Mouse (Mus musculus): ENCODE results near the gene Birc5. TPM values are rescaled to one million over a fixed set of nuclear protein-coding genes. Genes with fewer than 3 reads are reported as not detected.

The Birc5 gene
- polyA plus RNA-seq, 1 experiment: 97.3 TPM

DNA sequence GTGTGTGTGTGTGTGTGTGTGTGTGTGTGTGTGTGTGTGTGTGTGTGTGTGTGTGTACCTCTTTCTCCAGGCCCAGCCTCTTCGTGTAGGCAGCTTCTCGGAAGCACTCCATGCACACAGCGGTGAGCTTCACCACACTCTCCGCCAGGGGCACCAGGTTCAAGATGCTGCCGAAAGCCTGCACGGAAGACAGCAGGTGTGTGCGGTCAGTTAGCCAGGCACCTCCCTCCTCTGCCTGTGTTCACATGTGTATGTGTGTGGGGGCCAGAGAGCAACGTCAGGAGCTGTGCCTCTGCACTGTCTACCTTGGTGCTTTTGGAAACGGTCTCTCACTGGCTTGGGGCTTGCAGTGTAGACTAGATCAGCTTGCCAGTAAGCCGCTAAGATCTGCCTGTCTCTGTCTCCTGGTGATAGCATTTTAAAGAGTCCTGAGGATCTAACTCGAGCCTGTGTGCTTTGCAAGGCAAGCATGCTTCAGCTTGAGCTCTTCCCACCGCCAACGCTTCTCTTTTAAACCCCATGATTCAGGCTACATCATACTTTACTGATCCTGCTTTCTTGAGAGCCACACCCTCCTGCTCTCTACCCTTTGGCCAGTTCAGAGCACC lies 32.6 kb upstream of the Birc5 start:
- Histone ChIP-seq H3K27ac (ENCODE audit: insufficient read depth, low read depth, low read length) (no peak overlapping the region), H3K4me1 (ENCODE audit: control insufficient read depth, insufficient read depth, low read length) (peaks cover 12% of the 10 kb centered on the region), H3K4me3 (ENCODE audit: insufficient read depth, low read length) (no peak overlapping the region)
- TF ChIP-seq POLR2A (IDR thresholded peaks at IDR 0.05; ENCODE audit: borderline replicate concordance, low read depth, low read length): no peak
- TF ChIP-seq CTCF (IDR thresholded peaks at IDR 0.05; ENCODE audit: low read depth, low read length): no peak

DNA sequence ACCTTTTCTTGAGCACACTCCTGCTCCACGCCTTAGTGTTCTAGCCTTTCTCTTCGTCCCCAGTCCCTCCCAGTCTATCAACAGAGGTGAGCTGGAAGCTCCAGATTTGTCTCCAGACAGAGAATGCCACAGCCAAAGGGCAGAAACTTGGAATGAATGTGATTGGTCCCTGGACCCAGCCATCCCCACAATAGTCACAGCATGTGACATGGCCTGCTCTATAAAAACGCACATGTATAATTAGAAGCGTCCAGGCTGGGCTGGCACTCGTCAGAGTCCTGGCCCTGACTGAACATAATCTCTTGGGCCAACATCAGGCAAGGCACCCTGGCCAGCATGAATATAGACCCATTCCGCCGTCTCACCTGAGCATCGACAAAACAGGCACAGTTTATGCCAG lies 30.0 kb upstream of the Birc5 start:
- H3K27ac ChIP-seq (ENCODE audit: insufficient read depth, low read depth, low read length): no peak overlapping the region
- peaks cover 14% of the 10 kb centered on the region for H3K4me1 ChIP-seq (ENCODE audit: control insufficient read depth, insufficient read depth, low read length)
- H3K4me3 ChIP-seq (ENCODE audit: insufficient read depth, low read length): no peak overlapping the region
- TF ChIP-seq CTCF (IDR thresholded peaks at IDR 0.05; ENCODE audit: low read depth, low read length): no peak
- no peak for TF ChIP-seq POLR2A (IDR thresholded peaks at IDR 0.05; ENCODE audit: borderline replicate concordance, low read depth, low read length)

DNA sequence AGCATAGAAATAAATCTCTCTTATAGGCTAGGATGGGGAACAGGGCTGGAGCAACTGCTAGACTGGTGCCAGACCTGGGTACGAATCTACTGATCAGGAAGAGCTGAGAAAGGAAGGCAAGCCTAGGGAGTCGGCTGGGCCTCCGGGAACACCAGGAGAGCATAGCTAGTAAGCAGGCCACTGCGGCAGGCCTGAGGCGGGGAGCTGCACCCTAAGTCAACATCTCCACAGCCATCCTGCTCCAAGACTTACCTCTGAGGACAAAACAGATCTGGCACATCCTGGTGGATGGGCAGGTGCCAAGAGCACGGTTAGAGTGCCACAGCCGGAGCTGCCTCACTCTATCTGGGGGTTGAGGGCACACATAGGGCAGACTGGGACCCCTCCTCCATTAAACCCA lies 28.9 kb upstream of the Birc5 start:
- TF ChIP-seq CTCF (IDR thresholded peaks at IDR 0.05; ENCODE audit: low read depth, low read length): no peak
- TF ChIP-seq POLR2A (IDR thresholded peaks at IDR 0.05; ENCODE audit: borderline replicate concordance, low read depth, low read length): no peak
- no peak overlapping the region for H3K27ac ChIP-seq (ENCODE audit: insufficient read depth, low read depth, low read length)
- peaks cover 16% of the 10 kb centered on the region for H3K4me1 ChIP-seq (ENCODE audit: control insufficient read depth, insufficient read depth, low read length)
- H3K4me3 ChIP-seq (ENCODE audit: insufficient read depth, low read length): no peak overlapping the region

DNA sequence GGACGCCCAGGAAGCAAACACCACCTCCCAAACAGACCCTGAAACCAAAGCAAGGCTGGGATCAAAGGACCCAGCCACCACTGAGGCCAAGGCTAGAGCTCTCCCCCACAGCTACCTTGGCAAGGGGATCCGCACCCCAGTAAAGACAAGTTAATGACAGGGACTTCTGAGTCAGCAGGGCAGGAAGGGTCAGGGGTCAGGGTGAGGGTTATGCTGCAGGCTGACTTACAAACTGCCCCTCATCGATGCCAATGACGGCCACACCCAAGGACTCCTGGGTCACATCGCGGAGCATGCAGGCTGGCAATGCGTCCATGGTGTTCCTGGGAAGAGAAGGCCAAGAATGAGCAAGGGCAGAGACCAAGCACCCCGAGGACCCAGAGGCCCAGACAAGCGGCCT lies 27.2 kb upstream of the Birc5 start:
- TF ChIP-seq POLR2A (IDR thresholded peaks at IDR 0.05; ENCODE audit: borderline replicate concordance, low read depth, low read length): no peak
- no peak for TF ChIP-seq CTCF (IDR thresholded peaks at IDR 0.05; ENCODE audit: low read depth, low read length)
- Histone ChIP-seq H3K27ac (ENCODE audit: insufficient read depth, low read depth, low read length) (no peak overlapping the region), H3K4me3 (ENCODE audit: insufficient read depth, low read length) (no peak overlapping the region), H3K4me1 (ENCODE audit: control insufficient read depth, insufficient read depth, low read length) (peaks cover 26% of the 10 kb centered on the region)

DNA sequence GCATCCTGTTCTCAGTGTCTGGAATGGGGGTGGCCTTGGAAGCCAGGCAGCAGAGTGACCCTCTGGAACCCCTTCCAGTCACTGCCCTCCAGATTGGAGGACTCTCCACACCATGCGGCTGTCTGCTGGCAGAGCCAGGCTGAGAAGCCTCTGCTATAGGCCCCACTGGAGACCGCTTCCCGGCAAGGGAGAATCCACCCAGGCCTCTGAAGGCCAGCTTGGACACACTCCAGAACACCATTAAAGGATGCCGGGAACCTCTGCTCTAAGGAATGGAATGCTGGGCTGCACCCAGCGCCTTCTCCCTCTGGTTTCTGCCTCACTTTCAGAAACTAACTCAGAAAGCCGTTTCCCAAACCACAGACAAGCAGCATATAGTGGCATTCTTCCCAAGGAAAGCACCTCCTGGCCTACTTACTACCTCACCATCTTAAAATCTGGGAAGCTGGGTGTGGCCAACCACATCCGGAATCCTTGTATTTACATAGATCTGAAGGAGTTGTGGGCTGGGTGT lies 26.3 kb upstream of the Birc5 start:
- TF ChIP-seq POLR2A (IDR thresholded peaks at IDR 0.05; ENCODE audit: borderline replicate concordance, low read depth, low read length) (no peak), CTCF (IDR thresholded peaks at IDR 0.05; ENCODE audit: low read depth, low read length) (no peak)
- Histone ChIP-seq H3K4me1 (ENCODE audit: control insufficient read depth, insufficient read depth, low read length) (peaks cover 35% of the 10 kb centered on the region), H3K27ac (ENCODE audit: insufficient read depth, low read depth, low read length) (no peak overlapping the region), H3K4me3 (ENCODE audit: insufficient read depth, low read length) (no peak overlapping the region)

DNA sequence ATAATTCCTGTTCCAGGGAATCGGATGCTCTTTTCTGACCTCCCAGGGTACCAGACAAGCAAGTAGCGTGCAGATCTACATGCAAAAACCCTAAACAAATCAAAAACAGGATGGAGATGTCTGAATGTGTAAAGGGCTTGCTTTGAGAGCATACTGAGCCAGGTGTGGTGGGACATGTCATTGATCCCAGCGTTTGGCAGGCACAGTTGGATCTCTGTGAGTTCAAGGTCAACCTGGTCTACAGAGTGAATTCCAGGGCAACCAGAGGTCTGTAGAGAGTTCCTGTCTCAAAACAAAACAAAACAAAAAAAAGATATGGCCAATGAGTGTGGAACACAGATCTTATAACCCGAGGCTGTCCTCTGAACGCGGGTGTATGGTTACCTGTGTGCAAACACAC lies 25.6 kb upstream of the Birc5 start:
- Histone ChIP-seq H3K27ac (ENCODE audit: insufficient read depth, low read depth, low read length) (no peak overlapping the region), H3K4me1 (ENCODE audit: control insufficient read depth, insufficient read depth, low read length) (peaks cover 38% of the 10 kb centered on the region), H3K4me3 (ENCODE audit: insufficient read depth, low read length) (no peak overlapping the region)
- no peak for TF ChIP-seq CTCF (IDR thresholded peaks at IDR 0.05; ENCODE audit: low read depth, low read length)
- no peak for TF ChIP-seq POLR2A (IDR thresholded peaks at IDR 0.05; ENCODE audit: borderline replicate concordance, low read depth, low read length)

DNA sequence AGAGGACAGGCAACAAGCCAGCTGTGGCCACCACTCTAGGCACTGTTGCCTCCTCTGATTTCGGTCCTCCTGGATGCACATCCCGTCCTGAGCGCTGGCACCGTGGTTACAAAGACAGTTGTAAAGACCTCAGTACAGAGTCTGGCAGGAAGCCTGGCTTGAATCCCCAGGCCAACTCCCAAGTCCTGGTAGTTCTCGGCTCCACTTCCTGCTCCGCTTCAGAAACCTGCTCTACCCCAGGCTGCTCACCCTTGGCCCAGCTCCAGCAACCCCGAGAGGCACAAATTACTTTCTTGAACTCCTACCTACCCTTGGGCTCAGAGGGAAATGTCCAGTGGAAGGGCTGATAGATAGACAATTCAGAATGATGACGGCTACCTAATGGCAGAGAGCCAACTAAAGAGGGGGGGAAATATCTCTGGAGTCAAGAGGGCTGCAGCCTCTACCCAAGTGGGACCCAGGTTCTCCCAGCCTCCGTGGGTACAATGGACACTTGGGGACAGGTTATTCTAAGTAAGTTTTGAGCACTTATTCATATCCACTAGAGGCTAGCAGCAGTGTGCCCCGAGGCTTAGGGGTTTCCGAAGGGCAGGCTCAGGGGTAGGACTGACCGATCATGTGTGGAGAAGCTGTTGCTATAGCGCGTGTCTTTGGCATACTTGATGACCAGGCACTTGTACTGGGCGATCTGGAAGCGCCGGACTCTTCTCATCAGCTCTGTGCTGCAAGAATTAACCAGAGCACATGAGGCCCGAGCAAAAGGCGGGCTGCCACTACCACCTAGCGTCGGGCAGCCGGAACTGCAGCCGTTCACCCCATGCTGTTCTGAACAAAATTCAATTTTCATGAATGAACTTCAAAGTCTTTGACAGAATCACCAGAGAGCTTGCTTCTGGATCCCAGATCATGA lies 24.7 kb upstream of the Birc5 start:
- TF ChIP-seq POLR2A (IDR thresholded peaks at IDR 0.05; ENCODE audit: borderline replicate concordance, low read depth, low read length) (no peak), CTCF (IDR thresholded peaks at IDR 0.05; ENCODE audit: low read depth, low read length) (peak; percentile 51)
- H3K4me3 ChIP-seq (ENCODE audit: insufficient read depth, low read length): peak overlapping the region; percentile 58
- peak overlapping the region; percentile 81 for H3K27ac ChIP-seq (ENCODE audit: insufficient read depth, low read depth, low read length)
- peaks cover 44% of the 10 kb centered on the region for H3K4me1 ChIP-seq (ENCODE audit: control insufficient read depth, insufficient read depth, low read length)

DNA sequence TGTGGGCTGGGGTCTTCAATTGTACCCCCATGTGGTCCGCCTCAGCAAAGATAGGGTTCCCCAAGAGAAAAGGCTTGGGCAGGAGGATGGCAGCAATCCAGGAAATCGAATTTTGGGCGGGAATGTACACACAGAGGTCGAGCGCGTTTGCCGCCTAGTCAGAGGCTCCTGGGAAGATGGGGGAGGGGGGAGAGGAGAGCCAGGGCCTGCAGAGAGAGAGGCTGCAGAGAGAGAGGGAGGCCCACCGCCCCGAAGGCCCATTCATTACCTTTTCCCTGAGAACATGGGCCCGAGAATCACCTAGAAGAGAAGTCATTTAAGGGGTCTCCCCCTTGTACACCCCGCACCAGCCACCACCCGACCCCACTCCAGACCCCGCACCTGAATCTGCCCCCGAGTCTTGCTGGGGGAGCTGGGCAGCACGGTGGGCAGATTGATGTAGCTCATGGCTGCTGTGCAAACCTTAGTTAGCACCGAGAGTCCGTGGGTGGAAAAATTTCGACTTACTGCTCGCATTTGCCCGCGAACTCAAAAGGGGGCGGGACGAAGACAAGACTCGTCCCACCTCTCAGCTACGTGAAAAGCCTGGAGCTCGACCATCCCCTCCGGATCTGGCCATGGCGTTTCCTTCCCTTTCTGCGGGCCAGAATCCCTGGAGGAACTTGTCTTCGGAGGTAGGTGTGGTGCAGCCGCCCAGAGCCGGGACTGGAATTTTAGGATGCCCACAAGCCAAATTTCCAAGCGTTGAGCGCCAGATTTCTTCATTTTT lies 23.5 kb upstream of the Birc5 start, which contains the start of the genes Afmid and Tk1:
TSS of gene Afmid (plus strand) at position 592 of the 769 bp plus-strand sequence.
TSS of gene Tk1 (minus strand) at position 760 of the 769 bp plus-strand sequence.
- TF ChIP-seq POLR2A (IDR thresholded peaks at IDR 0.05; ENCODE audit: borderline replicate concordance, low read depth, low read length) (no peak), CTCF (IDR thresholded peaks at IDR 0.05; ENCODE audit: low read depth, low read length) (no peak)
- peak within 1 kb of the TSS; percentile 58 for H3K4me3 ChIP-seq (ENCODE audit: insufficient read depth, low read length)
- peaks cover 54% of the 10 kb centered on the region for H3K4me1 ChIP-seq (ENCODE audit: control insufficient read depth, insufficient read depth, low read length)
- peak within 1 kb of the TSS; percentile 82 for H3K27ac ChIP-seq (ENCODE audit: insufficient read depth, low read depth, low read length)

DNA sequence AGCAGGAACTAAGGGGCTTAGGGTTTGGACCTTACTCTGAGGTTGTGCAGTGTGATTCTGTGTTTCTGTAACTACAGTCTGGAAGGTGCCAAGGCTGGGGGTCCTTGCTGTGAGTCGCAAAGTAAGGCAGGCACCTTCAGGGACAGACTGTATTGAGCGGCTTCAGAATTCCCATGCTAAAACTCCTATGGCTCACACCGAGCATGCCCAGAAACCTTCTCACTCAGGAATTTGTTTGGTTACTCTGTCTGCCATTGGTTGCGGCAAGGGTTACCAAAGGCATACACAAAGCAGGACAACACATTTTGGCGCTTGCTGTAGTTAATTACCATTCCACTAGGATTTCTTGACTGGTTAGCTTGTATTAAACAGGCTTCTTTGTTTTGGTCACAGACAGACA lies 22.9 kb upstream of the Birc5 start:
- Histone ChIP-seq H3K27ac (ENCODE audit: insufficient read depth, low read depth, low read length) (peak overlapping the region; percentile 51), H3K4me1 (ENCODE audit: control insufficient read depth, insufficient read depth, low read length) (peaks cover 57% of the 10 kb centered on the region), H3K4me3 (ENCODE audit: insufficient read depth, low read length) (peak overlapping the region; percentile 42)
- no peak for TF ChIP-seq CTCF (IDR thresholded peaks at IDR 0.05; ENCODE audit: low read depth, low read length)
- TF ChIP-seq POLR2A (IDR thresholded peaks at IDR 0.05; ENCODE audit: borderline replicate concordance, low read depth, low read length): no peak
